Mouse (Mus musculus): ENCODE data around the gene Gja8. TPM values are rescaled to one million over a fixed set of nuclear protein-coding genes. Genes with fewer than 3 reads are reported as not detected.

Gene Gja8
- polyA plus RNA-seq, 1 experiment from 2014 or later, result not detected

- WGBS, result 7% methylated on average over 6 of the region's 6 CpGs
- H3K9me3 ChIP-seq (replicated peaks; ENCODE audit: control insufficient read depth, low read length), result no peaks in the 10 kb centered on the region
- no peaks in the 10 kb centered on the region for H3K4me1 ChIP-seq (ENCODE audit: control insufficient read depth, insufficient read depth, low read length)
- no peaks in the 10 kb centered on the region for H3K36me3 ChIP-seq (ENCODE audit: control insufficient read depth, insufficient read depth, low read length)
- H3K9ac ChIP-seq (ENCODE audit: low read length), result no peak overlapping the region
- H3K27me3 ChIP-seq (ENCODE audit: control insufficient read depth, insufficient read depth, low read length), result no peaks in the 10 kb centered on the region
- no peak overlapping the region for H3K4me3 ChIP-seq (replicated peaks; ENCODE audit: low read length)
- no peak overlapping the region for H3K27ac ChIP-seq (ENCODE audit: low read length)
- H3K4me2 ChIP-seq (ENCODE audit: low read depth, low read length), result no peak overlapping the region
- no peak for ATAC-seq (ENCODE audit: insufficient read depth, low FRiP score)
These were observed 10.4 kb upstream of the Gja8 start for GRCm38 (mm10) chr3:96936241-96936640.

GRCm38 (mm10) chr3:96931261-96931681 is 5.5 kb upstream of the Gja8 start:
- WGBS, result 33% methylated on average over 5 of the region's 5 CpGs
- no peak for ATAC-seq (ENCODE audit: insufficient read depth, low FRiP score)
- no peak overlapping the region for H3K27ac ChIP-seq (ENCODE audit: low read length)
- no peak overlapping the region for H3K4me2 ChIP-seq (ENCODE audit: low read depth, low read length)
- no peaks in the 10 kb centered on the region for H3K27me3 ChIP-seq (ENCODE audit: control insufficient read depth, insufficient read depth, low read length)
- H3K9ac ChIP-seq (ENCODE audit: low read length), result no peak overlapping the region
- H3K4me1 ChIP-seq (ENCODE audit: control insufficient read depth, insufficient read depth, low read length), result 0 out of 2 replicates have a peak, but pooled peaks cover 4% of the 10 kb centered on the region
- H3K4me3 ChIP-seq (replicated peaks; ENCODE audit: low read length), result no peak overlapping the region
- no peaks in the 10 kb centered on the region for H3K36me3 ChIP-seq (ENCODE audit: control insufficient read depth, insufficient read depth, low read length)
- H3K9me3 ChIP-seq (replicated peaks; ENCODE audit: control insufficient read depth, low read length), result no peaks in the 10 kb centered on the region

- no peaks in the 10 kb centered on the region for H3K4me1 ChIP-seq (ENCODE audit: control insufficient read depth, insufficient read depth, low read length)
- no peak overlapping the region for H3K27ac ChIP-seq (ENCODE audit: low read length)
- H3K4me2 ChIP-seq (ENCODE audit: low read depth, low read length), result no peak overlapping the region
- WGBS, result 81% methylated on average over 4 of the region's 4 CpGs
- no peaks in the 10 kb centered on the region for H3K36me3 ChIP-seq (ENCODE audit: control insufficient read depth, insufficient read depth, low read length)
- no peak overlapping the region for H3K9ac ChIP-seq (ENCODE audit: low read length)
- H3K4me3 ChIP-seq (replicated peaks; ENCODE audit: low read length), result no peak overlapping the region
- ATAC-seq (ENCODE audit: insufficient read depth, low FRiP score), result no peak
- no peaks in the 10 kb centered on the region for H3K27me3 ChIP-seq (ENCODE audit: control insufficient read depth, insufficient read depth, low read length)
- no peaks in the 10 kb centered on the region for H3K9me3 ChIP-seq (replicated peaks; ENCODE audit: control insufficient read depth, low read length)
These were observed 1.2 kb downstream of the Gja8 start for GRCm38 (mm10) chr3:96924631-96925030.

GRCm38 (mm10) chr3:96920991-96921390 is 4.8 kb downstream of the Gja8 start:
- H3K4me2 ChIP-seq (ENCODE audit: low read depth, low read length), result no peak overlapping the region
- H3K9me3 ChIP-seq (replicated peaks; ENCODE audit: control insufficient read depth, low read length), result no peaks in the 10 kb centered on the region
- no peak overlapping the region for H3K27ac ChIP-seq (ENCODE audit: low read length)
- H3K27me3 ChIP-seq (ENCODE audit: control insufficient read depth, insufficient read depth, low read length), result no peaks in the 10 kb centered on the region
- ATAC-seq (ENCODE audit: insufficient read depth, low FRiP score), result no peak
- H3K4me3 ChIP-seq (replicated peaks; ENCODE audit: low read length), result no peak overlapping the region
- H3K9ac ChIP-seq (ENCODE audit: low read length), result no peak overlapping the region
- 63% methylated on average over 7 of the region's 7 CpGs for WGBS
- no peaks in the 10 kb centered on the region for H3K4me1 ChIP-seq (ENCODE audit: control insufficient read depth, insufficient read depth, low read length)
- H3K36me3 ChIP-seq (ENCODE audit: control insufficient read depth, insufficient read depth, low read length), result no peaks in the 10 kb centered on the region

GRCm38 (mm10) chr3:96905592-96905991 is 20.2 kb downstream of the Gja8 start:
- 37% methylated on average over 9 of the region's 9 CpGs for WGBS
- H3K9ac ChIP-seq (ENCODE audit: low read length), result peak overlapping the region; percentile 91
- no peaks in the 10 kb centered on the region for H3K9me3 ChIP-seq (replicated peaks; ENCODE audit: control insufficient read depth, low read length)
- H3K36me3 ChIP-seq (ENCODE audit: control insufficient read depth, insufficient read depth, low read length), result no peaks in the 10 kb centered on the region
- H3K4me1 ChIP-seq (ENCODE audit: control insufficient read depth, insufficient read depth, low read length), result peaks cover 12% of the 10 kb centered on the region; the same call in 1 of the 2 replicates
- no peaks in the 10 kb centered on the region for H3K27me3 ChIP-seq (ENCODE audit: control insufficient read depth, insufficient read depth, low read length)
- H3K4me2 ChIP-seq (ENCODE audit: low read depth, low read length), result peak overlapping the region; percentile 83
- ATAC-seq (ENCODE audit: insufficient read depth, low FRiP score), result no peak
- H3K27ac ChIP-seq (ENCODE audit: low read length), result no peak overlapping the region
- peak overlapping the region; percentile 84 for H3K4me3 ChIP-seq (replicated peaks; ENCODE audit: low read length)

- H3K4me3 ChIP-seq (replicated peaks; ENCODE audit: low read length), result peak within 1 kb of the TSS; percentile 84
- H3K9me3 ChIP-seq (replicated peaks; ENCODE audit: control insufficient read depth, low read length), result no peaks in the 10 kb centered on the region
- H3K27ac ChIP-seq (ENCODE audit: low read length), result peak within 1 kb of the TSS; percentile 1; the same call in 1 of the 2 replicates
- H3K36me3 ChIP-seq (ENCODE audit: control insufficient read depth, insufficient read depth, low read length), result no peaks in the 10 kb centered on the region
- peak; percentile 96 for ATAC-seq (ENCODE audit: insufficient read depth, low FRiP score)
- peak within 1 kb of the TSS; percentile 91 for H3K9ac ChIP-seq (ENCODE audit: low read length)
- H3K4me2 ChIP-seq (ENCODE audit: low read depth, low read length), result peak within 1 kb of the TSS; percentile 83
- WGBS, result under 1% methylated on average over 40 of the region's 40 CpGs
- H3K27me3 ChIP-seq (ENCODE audit: control insufficient read depth, insufficient read depth, low read length), result no peaks in the 10 kb centered on the region
- peaks cover 12% of the 10 kb centered on the region; the same call in 1 of the 2 replicates for H3K4me1 ChIP-seq (ENCODE audit: control insufficient read depth, insufficient read depth, low read length)
These were observed 20.8 kb downstream of the Gja8 start, which contains the start of gene Gpr89 for GRCm38 (mm10) chr3:96904851-96905541. Gpr89 (minus strand) TSS chr3:96905346.

GRCm38 (mm10) chr3:96904393-96904792 is 21.4 kb downstream of the Gja8 start, which contains the start of gene Gja5:
Gja5 (plus strand) TSS chr3:96904693.
- WGBS, result 13% methylated on average over 14 of the region's 14 CpGs
- peak within 1 kb of the TSS; percentile 84 for H3K4me3 ChIP-seq (replicated peaks; ENCODE audit: low read length)
- H3K4me1 ChIP-seq (ENCODE audit: control insufficient read depth, insufficient read depth, low read length), result peaks cover 12% of the 10 kb centered on the region; the same call in 1 of the 2 replicates

GRCm38 (mm10) chr3:96902336-96902999 is 23.4 kb downstream of the Gja8 start:
- Histone ChIP-seq H3K4me3 (replicated peaks; ENCODE audit: low read length) (no peak overlapping the region), H3K4me1 (ENCODE audit: control insufficient read depth, insufficient read depth, low read length) (peaks cover 12% of the 10 kb centered on the region; the same call in 1 of the 2 replicates), H3K36me3 (ENCODE audit: control insufficient read depth, insufficient read depth, low read length) (peaks cover 6% of the 10 kb centered on the region; the same call in 1 of the 2 replicates), H3K4me2 (ENCODE audit: low read depth, low read length) (no peak overlapping the region), H3K9me3 (replicated peaks; ENCODE audit: control insufficient read depth, low read length) (no peaks in the 10 kb centered on the region), H3K9ac (ENCODE audit: low read length) (no peak overlapping the region), H3K27ac (ENCODE audit: low read length) (no peak overlapping the region), H3K27me3 (ENCODE audit: control insufficient read depth, insufficient read depth, low read length) (no peaks in the 10 kb centered on the region)
- ATAC-seq (ENCODE audit: insufficient read depth, low FRiP score), result no peak
- WGBS, result 88% methylated on average over 4 of the region's 4 CpGs

More at GRCm38 (mm10) chr3:96904393-96904792, 21.4 kb downstream of the Gja8 start, which contains the start of gene Gja5:
- Histone ChIP-seq H3K36me3 (ENCODE audit: control insufficient read depth, insufficient read depth, low read length) (no peaks in the 10 kb centered on the region), H3K4me2 (ENCODE audit: low read depth, low read length) (peak within 1 kb of the TSS; percentile 83), H3K27me3 (ENCODE audit: control insufficient read depth, insufficient read depth, low read length) (no peaks in the 10 kb centered on the region), H3K9me3 (replicated peaks; ENCODE audit: control insufficient read depth, low read length) (no peaks in the 10 kb centered on the region), H3K9ac (ENCODE audit: low read length) (peak within 1 kb of the TSS; percentile 91), H3K27ac (ENCODE audit: low read length) (peak within 1 kb of the TSS; percentile 1; the same call in 1 of the 2 replicates)
- ATAC-seq (ENCODE audit: insufficient read depth, low FRiP score), result no peak

- Histone ChIP-seq H3K36me3 (ENCODE audit: control insufficient read depth, insufficient read depth, low read length) (peaks cover 1% of the 10 kb centered on the region; the same call in 1 of the 2 replicates), H3K9me3 (replicated peaks; ENCODE audit: control insufficient read depth, low read length) (no peaks in the 10 kb centered on the region), H3K27me3 (ENCODE audit: control insufficient read depth, insufficient read depth, low read length) (no peaks in the 10 kb centered on the region), H3K27ac (ENCODE audit: low read length) (no peak overlapping the region), H3K4me2 (ENCODE audit: low read depth, low read length) (no peak overlapping the region), H3K9ac (ENCODE audit: low read length) (no peak overlapping the region), H3K4me3 (replicated peaks; ENCODE audit: low read length) (no peak overlapping the region), H3K4me1 (ENCODE audit: control insufficient read depth, insufficient read depth, low read length) (no peaks in the 10 kb centered on the region)
- no peak for ATAC-seq (ENCODE audit: insufficient read depth, low FRiP score)
- WGBS, result 91% methylated on average over 7 of the region's 7 CpGs
These were observed 42.1 kb downstream of the Gja8 start for GRCm38 (mm10) chr3:96883690-96884089.
